Mouse (Mus musculus): Measurements from ENCODE around the gene Xrcc6.

Gene Xrcc6

DNA sequence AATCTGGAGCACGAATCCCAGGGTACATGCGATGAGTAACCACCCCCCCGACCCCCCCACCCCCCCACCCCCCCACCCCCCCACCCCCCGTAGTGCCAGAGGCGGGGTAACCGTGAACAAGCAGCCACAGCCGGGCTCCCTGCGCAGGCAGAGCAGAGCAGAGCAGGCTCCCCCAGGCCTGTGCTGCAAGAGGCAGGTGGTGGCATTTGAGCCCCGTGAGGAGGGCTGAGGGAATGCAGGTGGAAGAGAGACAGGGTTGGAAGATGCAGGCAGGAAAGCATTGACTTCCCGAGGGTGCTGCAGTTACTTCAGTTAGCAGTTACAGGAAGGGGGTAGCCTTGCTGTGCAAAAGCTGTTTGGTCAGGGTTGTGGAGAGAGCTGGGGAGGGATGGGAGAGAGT is 99.6 kb downstream of the Xrcc6 start:
- DNase-seq: peak; percentile 28 to 37

Data from cerebellum, postnatal 10 days (tissue).